Mouse (Mus musculus): ENCODE results near the gene Trim56.
A peak's percentile ranks its signal among the peaks of the same experiment; 100 is the strongest.
"Not testable (repeated sequence)": the region's sequence is repeated elsewhere in the genome, so short reads cannot be mapped to it uniquely, and the experiment has no call there.

Gene Trim56

DNA sequence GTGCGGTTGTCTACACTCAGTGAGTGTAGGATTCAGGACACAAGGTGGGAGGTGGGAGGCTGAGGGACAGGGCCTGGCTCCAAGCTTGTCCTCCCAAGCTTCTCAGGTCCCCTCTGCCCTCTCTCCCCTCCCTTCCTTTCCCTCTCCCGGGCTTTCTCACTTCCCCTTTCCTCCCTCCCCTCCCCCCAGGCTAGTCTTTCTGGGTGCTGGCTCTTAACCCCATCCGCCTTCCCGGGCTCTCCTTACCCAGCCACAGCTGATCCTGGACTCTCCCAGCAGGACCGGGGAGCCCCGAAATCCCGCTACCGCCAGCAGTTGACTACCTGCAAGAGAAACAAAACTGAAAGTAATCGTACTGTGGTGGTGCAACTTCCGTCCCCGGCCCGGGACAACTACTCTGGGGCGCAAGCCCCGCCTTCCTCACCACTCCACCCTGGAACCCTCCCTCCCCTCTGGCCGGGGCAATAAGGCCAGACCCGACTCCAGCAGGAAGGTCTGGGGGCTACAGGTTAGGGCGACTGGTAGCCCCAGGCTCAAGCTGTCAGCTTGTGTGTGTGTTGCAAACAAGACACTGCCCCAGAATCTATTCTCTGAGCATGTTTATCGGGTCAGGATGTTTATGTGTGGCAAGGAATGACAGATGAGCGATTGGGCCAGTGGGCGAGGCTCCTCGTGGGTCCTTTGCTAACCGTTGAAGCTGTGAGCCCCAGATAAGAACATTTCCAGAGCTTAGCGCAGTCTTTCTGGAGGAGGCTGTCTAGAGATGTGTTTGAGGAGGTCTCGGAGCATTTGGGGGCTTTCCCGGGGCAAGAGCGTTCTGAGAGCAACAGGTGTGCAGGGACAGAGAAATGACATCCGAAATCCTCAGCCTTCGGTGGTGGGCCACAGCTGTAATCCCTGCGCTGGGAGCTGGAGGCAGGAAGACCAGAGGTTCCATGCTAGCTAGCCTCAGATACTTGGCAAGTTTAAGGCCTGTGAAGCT is at the start of gene Trim56:
TSS of gene Trim56 (minus strand) at position 344 of the 982 bp plus-strand sequence.
- DNase-seq, result no peak

DNA sequence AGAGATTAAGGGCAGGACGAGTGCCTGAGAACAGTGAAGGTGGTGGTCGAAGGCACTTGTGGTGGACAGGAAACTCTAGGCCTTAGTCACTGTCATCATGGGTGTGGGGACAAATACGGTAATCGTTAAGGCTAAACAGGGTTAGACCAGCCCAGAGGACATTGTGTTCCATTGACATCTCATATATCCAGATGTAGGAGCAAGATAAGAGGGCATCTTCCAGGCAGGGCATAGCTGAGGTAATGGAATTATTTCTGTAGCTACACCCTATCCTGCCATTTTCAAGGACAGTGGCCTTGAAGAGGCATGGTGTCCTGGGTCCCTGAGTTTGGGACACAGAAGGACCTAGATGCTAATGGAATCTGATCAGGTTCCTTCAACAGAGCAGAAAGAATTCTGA is 45.8 kb upstream of the Trim56 start:
- no peak for DNase-seq

DNA sequence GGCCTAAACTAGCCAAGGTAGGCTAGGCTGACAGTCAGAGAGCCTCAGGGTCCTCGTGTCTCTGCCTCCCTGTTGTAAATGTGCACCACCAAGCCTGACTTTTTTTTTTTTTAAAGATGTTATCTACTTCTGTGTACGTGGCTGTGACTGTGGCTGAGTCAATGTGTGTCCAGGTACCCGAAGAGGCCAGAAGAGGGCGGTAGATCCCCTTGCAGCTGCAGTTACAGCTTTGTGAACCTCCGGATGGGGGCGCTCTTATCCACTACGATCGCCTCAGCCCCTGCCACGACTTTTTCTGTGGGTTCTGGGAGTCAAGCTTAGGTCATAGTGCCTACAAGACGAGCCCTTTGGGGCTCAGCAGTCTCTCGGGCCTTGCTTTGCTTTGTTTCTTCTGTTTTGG is 43.5 kb upstream of the Trim56 start:
- no peak for DNase-seq

DNA sequence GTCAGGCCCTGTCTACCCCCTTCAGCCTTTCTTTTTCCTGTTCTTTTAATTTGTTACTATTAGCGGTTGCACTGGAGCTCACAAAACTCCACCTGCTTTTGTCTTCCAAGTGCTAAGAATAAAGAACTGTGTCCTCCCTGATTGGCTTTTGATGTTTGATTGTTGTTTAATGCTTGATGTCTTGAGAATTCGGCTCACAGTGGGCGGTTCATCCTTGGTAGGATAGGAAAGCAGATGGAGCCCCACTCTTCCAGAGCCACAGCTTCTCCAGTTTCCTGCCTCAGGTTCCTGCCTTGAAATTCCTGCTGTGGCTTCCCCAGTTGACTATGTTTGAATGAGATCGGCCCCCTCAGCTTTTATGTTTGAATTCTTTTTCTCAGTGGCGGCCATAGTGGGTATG is 37.3 kb upstream of the Trim56 start:
- no peak for DNase-seq

DNA sequence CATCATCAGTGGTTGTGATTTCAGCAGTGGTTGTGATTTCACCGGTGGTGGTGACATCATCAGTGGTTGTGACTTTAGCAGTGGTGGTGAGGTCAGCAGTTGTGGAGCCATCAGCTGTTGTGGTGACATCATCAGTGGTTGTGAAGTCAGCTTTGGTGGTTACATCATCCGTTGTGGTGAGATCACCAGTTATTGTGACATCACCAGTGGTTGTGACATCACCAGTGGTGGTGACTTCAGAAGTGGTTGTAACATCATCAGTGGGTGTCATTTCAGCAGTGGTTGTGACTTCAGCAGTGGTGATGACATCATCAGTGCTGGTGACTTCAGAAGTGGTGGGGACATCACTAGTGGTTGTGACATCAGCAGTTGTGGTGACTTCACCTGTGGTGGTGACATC is 36.6 kb upstream of the Trim56 start:
- no peak for DNase-seq

DNA sequence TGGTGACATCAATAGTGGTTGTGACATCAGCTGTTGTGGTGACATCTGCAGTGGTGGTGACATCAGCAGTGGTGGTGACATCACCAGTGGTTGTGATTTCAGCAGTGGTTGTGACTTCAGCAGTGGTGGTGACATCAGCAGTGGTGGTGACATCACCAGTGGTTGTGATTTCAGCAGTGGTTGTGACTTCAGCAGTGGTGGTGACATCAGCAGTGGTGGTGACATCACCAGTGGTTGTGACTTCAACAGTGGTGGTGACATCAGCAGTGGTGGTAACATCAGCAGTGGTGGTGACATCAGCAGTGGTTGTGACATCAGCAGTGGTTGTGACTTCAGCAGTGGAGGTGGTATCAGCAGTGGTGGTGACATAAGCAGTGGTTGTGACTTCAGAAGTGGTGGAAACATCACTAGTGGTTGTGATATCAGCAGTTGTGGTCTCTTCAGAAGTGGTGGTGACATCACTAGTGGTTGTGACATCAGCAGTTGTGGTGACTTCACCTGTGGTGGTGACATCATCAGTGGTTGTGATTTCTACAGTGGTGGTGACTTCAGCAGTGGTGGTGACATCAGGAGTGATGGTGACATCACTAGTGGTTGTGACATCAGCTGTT is 33.4 kb upstream of the Trim56 start, which contains the start of gene Muc3:
TSS of gene Muc3 (minus strand) at position 51 of the 611 bp plus-strand sequence.
- not testable (repeated sequence) for DNase-seq

DNA sequence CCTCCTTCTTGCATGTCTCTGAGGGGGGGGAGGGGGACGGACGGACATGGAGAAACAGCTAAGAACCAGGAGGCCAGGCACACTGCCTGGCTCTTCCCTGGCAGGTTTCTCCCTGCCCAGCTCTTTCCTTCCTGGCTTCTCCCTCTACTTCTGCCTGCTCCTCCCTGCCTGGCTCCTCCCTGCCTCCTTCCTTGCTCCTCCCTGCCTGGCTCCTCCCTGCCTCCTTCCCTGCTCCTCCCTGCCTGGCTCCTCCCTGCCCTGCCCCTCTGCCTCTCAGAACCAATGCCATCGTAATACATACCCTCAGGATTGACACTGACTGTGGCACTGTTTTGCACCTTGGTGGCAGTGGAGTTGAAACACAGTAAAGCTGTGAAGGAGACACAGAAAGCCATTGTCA is 24.8 kb upstream of the Trim56 start:
- no peak for DNase-seq

DNA sequence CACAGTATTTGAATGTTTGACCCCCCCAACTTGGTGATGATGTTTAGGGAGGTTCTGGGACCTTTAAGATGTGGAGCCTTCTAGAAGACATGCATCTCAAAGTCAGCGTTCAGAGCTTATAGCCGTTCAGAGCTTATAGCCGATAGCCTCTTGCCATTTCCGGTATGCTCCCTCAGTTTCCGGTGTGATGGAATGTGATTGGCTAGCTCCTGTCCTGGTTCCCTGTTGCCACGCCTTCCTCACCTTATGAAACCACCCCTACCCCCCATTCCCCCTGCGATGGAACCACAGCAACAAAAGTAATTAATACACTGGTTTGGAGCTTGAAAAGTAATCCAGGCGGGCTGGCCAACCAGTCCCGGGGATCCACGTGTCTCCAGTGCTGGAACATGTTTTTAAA is 23.0 kb upstream of the Trim56 start:
- DNase-seq, result no peak

DNA sequence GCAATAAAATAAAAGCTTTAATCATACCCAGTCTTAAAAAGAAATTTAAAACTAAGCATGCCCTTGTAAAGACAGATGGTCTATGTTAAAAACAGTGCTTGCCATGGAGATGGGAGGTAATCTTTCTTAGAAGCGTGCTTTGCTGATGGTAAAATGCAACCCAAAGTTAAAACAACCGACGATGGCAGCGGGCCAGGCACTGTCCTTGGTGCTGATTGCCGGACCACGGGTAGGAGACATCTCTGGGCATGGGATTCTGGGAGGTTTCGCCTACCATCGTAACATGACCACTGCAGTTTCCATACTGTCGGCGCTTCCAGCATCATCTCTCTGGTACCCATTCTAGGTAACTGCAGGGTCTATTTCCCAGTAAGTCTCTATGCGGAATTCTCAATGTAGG is 18.9 kb upstream of the Trim56 start:
- no peak for DNase-seq

DNA sequence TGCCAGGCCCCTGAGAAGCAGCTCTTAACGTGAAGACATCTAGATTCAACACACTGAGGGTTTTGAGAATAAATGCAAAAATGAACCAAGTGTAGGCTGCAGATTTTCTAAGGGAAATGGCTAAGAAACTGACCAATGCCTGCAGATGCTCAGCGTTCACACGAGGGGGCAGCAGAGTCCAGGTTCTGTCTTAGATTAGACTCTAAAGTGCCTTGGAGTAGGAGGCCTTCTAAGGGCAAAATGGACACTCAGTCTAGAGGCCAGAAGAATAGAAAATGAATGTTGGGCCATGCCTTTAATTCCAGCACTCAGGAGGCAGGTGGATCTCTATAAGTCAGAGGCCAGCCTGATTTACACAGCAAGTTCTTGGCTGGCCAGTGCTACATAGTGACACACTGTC is 15.5 kb upstream of the Trim56 start:
- peak; percentile 44 for DNase-seq

DNA sequence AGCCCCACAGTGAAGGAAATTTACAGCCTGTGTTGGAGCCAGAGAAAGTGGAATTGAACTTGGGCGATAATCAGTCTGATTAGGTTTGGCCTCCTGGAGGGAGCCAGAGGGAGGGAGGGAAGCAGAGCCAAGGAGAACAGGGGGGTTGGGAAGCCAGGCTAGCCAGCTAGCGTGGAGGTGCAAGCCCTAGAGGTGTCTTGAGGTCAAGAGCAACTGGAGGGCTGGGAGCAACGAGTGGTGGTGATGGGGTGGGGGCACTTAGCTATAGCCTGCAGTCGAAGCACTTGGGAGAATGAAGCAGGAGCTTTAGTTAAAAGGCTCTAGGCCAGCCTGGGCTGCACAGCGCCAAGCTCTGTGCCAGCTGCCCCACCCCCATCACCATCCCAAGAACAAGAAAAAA is 13.3 kb upstream of the Trim56 start:
- DNase-seq, result no peak

DNA sequence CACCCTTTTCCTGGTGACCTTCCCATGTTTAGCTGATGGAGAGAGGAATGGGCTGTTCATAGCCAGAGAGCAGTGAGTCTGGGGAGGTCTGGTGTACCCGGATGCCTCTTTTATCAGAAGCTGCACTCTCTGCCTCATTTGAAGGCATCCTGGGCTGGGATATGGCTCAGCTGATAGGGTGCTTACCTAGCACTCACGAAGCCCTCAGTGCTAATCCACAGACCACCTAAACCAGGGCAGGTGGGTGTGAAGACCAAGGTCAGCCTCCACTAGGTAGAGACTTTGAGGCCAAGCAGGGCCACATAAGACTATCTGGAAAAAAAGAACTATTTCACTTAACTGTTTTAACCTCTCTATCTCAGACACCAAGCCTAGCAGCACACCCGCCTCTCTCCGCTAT is 7.5 kb upstream of the Trim56 start:
- no peak for DNase-seq

DNA sequence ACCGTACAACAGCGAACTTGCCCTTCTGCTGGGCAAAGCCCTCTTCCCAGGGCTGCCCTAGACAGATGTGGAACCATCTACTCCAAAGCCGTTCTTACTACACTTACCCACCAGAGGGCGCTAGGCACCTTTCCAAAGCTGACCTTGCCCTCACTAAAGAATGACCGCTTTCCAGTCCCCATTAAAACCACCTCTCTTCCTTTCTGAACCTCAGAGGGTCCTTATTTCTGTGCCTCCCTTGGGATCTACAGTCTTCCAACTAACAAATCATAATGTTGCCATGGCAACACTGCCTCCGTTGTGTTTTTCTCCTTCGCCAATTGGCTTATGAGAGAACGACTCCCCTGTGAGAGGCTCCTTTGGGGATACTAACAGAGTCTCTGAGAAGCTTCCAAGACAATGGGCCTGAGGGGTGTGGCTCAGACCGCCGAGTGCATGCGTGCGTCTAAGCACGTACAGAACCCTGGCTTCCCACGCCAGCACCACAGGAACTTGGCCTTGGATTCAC is 6.7 kb upstream of the Trim56 start:
- DNase-seq, result peak; percentile 45

DNA sequence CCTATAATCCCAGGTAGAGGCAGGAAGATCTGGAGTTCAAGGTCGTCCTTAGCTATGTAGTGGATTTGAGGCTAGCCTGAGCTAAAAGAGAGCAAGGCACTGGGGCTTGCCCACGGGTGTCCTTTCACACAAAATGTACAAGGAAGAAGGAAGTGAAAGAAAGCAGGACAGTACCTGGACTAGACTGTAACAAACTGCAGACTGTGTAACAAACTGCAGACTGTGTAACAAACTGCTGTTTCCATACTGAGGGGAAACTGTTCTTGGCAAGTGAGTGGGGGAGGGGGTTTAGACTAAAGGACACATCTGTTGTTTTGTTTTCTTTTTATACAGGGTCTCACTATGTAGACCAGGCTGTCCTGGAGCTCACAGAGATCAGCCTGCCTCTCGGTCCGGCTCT is 5.3 kb upstream of the Trim56 start:
- no peak for DNase-seq

DNA sequence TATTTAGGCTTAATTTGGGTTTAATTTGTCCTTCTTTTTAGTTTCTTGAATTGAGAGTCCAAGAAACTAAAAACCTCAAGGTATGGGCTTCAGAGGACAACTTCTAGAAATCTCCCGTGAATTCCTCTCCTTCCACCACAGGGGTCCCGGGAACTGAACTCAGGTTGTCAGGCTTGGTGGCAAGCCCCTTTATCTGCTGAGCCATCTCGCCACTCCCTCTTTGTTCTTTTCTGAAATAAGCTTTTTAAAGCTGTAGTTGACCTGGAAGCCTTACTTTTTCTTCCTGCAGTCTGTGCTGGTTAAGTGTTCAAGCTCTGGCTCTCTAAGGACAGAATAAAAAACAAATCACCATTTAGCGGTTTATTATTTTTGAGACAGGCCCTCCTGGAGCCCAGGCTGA is 2.9 kb upstream of the Trim56 start:
- no peak for DNase-seq

DNA sequence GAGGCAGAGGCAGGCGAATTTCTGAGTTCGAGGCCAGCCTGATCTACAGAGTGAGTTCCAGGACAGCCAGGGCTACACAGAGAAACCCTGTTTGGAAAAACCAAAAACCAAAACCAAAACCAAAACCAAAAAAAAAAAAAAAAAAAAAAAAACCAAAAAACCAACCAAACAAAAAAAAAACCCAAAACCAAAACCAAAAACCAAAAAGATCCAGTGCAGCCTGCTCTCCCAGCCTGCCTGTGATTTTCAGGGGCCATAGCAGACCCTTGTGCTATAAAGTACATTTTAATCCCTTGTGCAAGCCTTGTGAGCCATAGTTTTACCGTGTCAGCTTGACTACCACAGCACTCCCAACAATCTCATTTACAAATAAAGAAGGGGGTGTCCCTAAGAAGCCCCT is 2.0 kb upstream of the Trim56 start:
- not testable (repeated sequence) for DNase-seq

DNA sequence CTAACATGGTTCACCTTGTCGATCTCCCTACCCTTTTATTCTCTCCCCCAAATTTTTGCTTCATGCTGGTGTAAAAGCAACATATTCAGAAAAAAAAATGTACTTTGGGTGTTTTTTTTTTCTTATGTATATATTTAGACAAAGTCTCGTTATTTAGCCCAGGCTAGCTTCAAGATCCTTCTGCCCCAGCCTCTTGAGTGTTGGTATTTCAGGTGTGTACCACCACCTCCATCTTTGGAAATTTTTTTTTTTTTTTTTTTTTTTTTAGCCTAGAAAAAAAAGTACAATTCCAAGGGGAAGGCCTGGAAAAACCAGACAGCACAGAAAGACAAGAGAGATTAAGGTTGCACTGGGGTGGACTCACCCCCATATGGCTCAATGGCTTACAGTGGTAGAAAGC is 978 bp upstream of the Trim56 start:
- no peak for DNase-seq

DNA sequence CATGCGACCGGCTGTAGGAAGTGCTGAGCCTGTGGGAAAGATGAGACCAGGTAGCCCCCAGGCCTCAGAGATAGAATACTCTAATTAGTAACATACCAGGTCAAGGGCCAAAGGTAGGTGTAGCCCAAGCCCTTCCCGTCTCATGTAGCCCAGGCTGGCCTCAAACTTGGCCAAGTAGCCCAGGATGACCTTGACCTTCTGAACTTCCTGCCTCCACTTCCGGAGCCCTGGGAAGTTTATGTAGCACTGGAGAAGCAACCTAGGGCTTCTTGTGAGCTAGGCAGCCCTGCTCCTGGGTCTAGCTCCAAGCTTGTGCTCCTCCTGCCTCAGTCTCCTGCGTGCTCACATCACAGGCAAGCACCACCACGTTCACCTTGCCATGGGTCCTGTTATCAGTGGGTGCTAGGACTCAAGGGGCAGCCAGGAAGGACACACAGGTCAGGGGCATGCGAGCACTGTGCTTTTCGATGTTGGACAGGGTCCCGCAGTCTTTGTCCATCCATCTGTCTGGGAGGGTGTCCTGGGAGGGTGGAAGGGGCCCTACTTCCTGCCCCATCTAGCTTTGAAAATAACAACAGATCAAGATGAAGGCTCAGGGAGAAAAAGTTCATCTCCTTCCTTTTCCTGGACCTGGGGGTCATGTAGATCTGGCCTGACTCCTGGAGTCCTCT is 983 bp downstream of the Trim56 start:
- DNase-seq, result no peak

DNA sequence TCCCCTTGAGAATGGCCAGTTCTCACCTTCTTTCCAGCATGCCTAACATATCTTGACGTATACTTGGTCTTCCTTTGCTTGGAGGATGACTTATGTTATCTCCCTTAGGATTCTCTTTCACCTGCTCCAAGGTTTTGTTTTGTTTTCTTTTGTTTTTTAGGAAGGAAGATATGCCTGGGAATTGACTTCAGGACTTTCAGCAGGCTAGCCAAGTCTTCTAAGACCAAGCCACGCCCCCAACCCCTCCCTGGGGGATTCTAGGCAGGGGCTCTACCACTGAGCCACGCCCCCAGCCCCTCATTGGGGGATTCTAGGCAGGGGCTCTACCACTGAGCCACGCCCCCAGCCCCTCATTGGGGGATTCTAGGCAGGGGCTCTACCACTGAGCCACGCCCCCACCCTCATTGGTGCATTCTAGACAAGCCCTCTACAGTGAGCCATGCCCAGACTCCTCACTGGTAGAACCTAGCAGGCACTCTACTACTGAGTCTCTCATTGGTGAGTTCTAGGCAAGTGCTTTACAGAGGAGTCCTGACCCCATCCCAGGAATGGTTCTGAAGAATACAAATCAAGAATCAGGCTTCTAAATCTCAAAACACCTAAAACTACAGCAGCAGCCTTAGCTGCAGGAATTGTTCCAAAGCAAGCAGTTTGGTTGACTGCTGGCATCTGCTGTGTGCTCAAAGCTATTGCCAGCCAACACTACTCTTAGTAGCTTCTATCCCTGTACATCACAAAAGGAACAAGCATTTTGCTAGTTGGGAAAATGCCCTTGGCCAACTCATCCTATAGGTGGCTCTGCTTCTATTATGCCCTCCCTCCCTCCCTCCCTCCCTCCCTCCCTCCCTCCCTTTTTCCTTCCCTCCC is 4.2 kb downstream of the Trim56 start:
- DNase-seq, result no peak

DNA sequence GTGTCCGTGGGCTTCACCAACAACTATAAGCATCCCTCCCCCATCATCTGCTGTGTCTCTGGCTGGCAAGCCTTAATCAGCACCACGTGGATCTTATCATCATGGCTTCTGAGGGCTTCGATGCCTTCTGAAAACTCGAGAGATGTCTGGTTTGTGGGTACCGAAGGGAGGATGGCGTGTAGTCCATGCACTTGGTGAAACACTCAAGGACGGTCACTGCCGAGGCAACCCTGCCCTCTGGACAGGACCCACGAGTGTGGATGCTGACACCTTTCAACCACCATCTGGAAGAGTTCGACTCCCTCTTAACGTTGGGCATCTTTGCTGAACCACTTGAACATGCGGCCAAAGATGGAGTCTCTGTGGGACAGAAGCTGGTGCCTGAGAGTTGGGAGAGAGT is 5.1 kb downstream of the Trim56 start:
- no peak for DNase-seq

DNA sequence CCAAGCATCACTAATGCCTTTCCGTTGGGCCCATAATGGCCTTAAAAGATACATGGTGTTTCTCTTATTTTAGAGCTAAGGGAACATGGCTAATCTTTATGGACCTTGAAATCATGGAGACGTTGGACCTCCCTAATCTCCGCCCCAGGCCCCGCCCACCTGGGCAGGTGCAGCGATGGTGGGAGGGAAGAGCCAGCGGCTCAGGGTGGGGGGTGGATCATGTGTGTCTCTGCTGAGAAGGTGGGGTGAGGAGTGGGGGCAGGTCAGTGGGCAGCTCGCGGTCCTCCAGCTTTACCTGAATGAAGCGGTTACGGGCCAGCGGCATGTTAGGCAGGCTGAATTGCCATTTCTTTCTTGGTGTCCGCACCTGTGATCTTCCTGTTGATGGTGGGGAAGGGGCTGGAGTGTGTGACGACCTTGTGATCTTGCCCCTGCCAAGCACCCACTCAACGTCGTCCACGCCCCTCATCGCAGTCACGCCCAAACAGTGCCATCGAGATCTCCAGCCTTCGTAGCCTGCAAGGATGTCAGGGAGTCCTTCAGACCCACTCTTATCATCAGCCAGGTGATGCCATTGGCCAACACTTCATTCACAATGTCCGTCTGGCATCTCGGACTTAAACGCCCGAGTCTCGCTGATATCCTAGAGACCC is 5.9 kb downstream of the Trim56 start:
- no peak for DNase-seq

DNA sequence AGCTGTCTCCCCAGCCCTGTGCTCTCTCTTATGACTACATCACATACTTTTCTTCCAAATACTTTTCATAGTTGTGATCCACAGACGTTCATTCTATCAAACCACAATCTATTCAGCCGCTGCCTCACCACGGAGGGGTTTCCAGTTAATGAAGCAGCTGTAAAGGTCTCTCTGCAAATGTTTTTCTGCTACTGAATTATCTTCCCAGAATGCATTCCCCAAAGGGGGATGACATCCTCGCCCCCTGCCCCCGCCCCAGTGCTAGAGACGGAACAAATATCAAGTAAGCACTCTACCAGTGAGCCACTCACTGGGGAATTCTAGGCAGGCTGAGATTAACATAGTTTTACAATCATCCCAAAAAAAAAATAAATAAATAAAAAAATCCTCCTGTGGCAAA is 7.9 kb downstream of the Trim56 start:
- no peak for DNase-seq
